Mouse (Mus musculus) neural tube, embryonic 14.5 days (tissue): ENCODE measurements around the gene Kctd20. TPM values are rescaled to one million over a fixed set of nuclear protein-coding genes. Genes with fewer than 3 reads are reported as not detected.
A peak's percentile ranks its signal among the peaks of the same experiment; 100 is the strongest.

Experiments used
- ATAC-seq: fragments of 200-750 bp; cut with Nextera tagmentation; 2 replicates; pipeline ENCODE4 v1.8.0; 2017; ENCODE audit warnings: low read depth, mild to moderate bottlenecking, moderate TSS enrichment, moderate library complexity
- H3K27ac ChIP-seq: fragments of 300-500 bp; sonication (generic); 2 replicates; pipeline ENCODE4 v1.5.1; 2014; ENCODE audit warnings: low read depth, mild to moderate bottlenecking, control low read depth, low read length, moderate library complexity, mixed read lengths
- H3K27me3 ChIP-seq: fragments of 300-500 bp; sonication (generic); 2 replicates; pipeline ENCODE4 v1.6.1; 2014; ENCODE audit warnings: low read length; ENCODE audit not compliant: control insufficient read depth, insufficient read depth
- H3K36me3 ChIP-seq: fragments of 300-500 bp; sonication (generic); 2 replicates; pipeline ENCODE4 v1.6.1; 2014; ENCODE audit warnings: low read length, mixed read lengths; ENCODE audit not compliant: control insufficient read depth, insufficient read depth
- H3K4me1 ChIP-seq: fragments of 300-500 bp; sonication (generic); 2 replicates; pipeline ENCODE4 v1.6.1; 2014; ENCODE audit warnings: low read length; ENCODE audit not compliant: control insufficient read depth, insufficient read depth
- H3K4me2 ChIP-seq: fragments of 300-500 bp; sonication (generic); 2 replicates; pipeline ENCODE4 v1.6.1; 2014; ENCODE audit warnings: mild to moderate bottlenecking, low read depth, low read length, control low read depth
- H3K4me3 ChIP-seq: fragments of 300-500 bp; sonication (generic); 2 replicates; pipeline ENCODE4 v1.5.1; 2014; ENCODE audit warnings: low read depth, low read length, control low read depth, mixed read lengths
- H3K9ac ChIP-seq: fragments of 300-500 bp; sonication (generic); replicated peaks from 2 replicates; pipeline ENCODE4 v1.6.1; 2014; ENCODE audit warnings: low read depth, mild to moderate bottlenecking, control low read depth, low read length, mixed read lengths
- H3K9me3 ChIP-seq: fragments of 300-500 bp; sonication (generic); 2 replicates; pipeline ENCODE4 v1.6.1; 2016; ENCODE audit warnings: low read length; ENCODE audit not compliant: control insufficient read depth
- WGBS: fragments of 180-500 bp; shearing (Covaris S2); extraction: QIAGEN DNeasy Blood & Tissue Kit; methylation state at CpG from one replicate; pipeline ENCODE4 v1.1.7; 2014; 5-methylcytosine and 5-hydroxymethylcytosine counted together
- polyA plus RNA-seq: library from polyadenylated mRNA; unstranded; fragments of >200 nt; fragmentation: Nextera tagmentation; extraction: Ambion mirVana; gene quantifications from 2 replicates; pipeline ENCODE4 v1.2.1, GENCODE M21; 2014

Gene Kctd20
- 66.6 and 89.3 TPM in 2 replicates for polyA plus RNA-seq

- H3K27ac ChIP-seq, result peak within 1 kb of the TSS; percentile 91
- H3K4me1 ChIP-seq, result peaks cover 22% of the 10 kb centered on the region
- H3K9ac ChIP-seq, result peak within 1 kb of the TSS; percentile 83
- under 1% methylated on average over 74 of the region's 80 CpGs for WGBS
- peak within 1 kb of the TSS; percentile 79 for H3K4me2 ChIP-seq
- H3K9me3 ChIP-seq, result no peaks in the 10 kb centered on the region
- no peaks in the 10 kb centered on the region for H3K36me3 ChIP-seq
- H3K27me3 ChIP-seq, result no peaks in the 10 kb centered on the region
- H3K4me3 ChIP-seq, result peak within 1 kb of the TSS; percentile 75
- peak; percentile 93 for ATAC-seq
These were observed at the start of gene Kctd20 for GRCm38 (mm10) chr17:28951831-28952799. Kctd20 (plus strand) TSS chr17:28951950.

DNA sequence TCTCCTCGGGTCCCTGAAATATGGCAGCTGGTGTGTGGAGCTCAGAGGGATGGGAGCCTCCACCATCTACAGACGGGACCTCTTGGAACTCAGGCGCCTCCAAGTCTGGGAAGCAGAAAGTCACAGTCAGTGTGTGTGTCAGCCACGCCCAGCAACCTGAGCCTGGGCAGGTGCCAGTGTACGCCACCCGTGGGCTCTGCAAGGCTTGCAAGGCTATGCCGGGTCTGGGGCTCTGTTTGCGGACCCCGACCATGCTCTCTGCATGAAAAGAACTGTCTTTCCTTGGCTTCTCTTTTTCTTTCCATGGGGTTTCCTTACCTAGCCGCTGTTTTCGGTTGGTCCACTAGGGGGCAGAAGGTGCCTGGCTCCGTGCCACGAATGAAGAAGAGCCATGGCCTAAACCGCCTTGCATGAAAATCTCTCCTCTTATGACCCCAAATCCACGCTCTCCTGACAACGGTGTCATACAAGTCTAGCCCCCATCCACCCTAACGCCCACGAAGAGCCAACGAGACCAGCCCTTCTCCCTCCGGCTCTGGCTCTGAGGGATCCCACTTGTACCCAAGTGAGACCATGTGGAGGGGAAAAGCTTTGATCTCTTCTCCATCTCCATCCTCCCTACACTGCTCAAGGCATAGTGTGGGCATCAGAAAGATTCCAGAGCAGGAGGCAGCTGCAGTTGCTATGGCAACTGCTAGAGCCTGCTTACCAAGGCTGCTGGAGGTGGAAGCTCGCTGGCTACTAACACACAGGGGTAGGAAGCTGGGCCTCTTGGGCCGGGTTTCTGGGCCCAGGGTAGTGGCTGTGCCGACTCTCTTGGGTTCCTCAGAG is 47.0 kb upstream of the Kctd20 start:
- Histone ChIP-seq H3K4me2 (no peak overlapping the region; the same call in 1 of the 2 replicates), H3K9me3 (no peaks in the 10 kb centered on the region), H3K9ac (no peak overlapping the region), H3K4me3 (no peak overlapping the region), H3K36me3 (no peaks in the 10 kb centered on the region), H3K4me1 (peaks cover 10% of the 10 kb centered on the region), H3K27me3 (no peaks in the 10 kb centered on the region), H3K27ac (peak overlapping the region; percentile 73)
- WGBS, result 34% methylated on average over 23 of the region's 23 CpGs
- ATAC-seq, result peak; percentile 82

- Histone ChIP-seq H3K27me3 (no peaks in the 10 kb centered on the region), H3K27ac (peak overlapping the region; percentile 73), H3K4me3 (no peak overlapping the region), H3K9ac (no peak overlapping the region), H3K9me3 (no peaks in the 10 kb centered on the region), H3K36me3 (no peaks in the 10 kb centered on the region), H3K4me1 (peaks cover 10% of the 10 kb centered on the region), H3K4me2 (no peak overlapping the region; the same call in 1 of the 2 replicates)
- 76% methylated on average over 13 of the region's 13 CpGs for WGBS
- no peak for ATAC-seq
These were observed 46.3 kb upstream of the Kctd20 start for GRCm38 (mm10) chr17:28905377-28905916.

DNA sequence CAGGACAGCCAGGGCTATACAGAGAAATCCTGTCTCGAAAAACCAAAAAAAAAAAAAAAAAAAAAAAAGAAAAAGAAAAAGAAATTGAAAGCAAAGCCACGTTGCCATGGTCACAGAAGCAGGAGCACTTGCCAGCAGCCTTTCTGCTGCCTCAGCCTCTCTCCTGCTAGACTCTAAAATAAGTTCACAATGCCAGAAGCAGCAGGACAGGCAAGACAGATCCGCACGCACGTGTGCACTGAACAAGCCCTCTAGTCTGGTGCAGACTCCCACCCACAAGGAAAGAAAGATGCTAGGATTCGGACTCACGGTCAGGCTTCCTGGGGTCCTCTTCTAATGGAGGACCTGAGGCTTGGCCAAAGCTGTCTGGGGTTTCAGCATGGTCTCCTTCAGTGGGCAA is 43.8 kb upstream of the Kctd20 start:
- no peak overlapping the region for H3K4me2 ChIP-seq
- no peaks in the 10 kb centered on the region for H3K36me3 ChIP-seq
- H3K4me3 ChIP-seq, result no peak overlapping the region
- 77% methylated on average over 7 of the region's 7 CpGs for WGBS
- H3K9ac ChIP-seq, result no peak overlapping the region
- no peaks in the 10 kb centered on the region for H3K27me3 ChIP-seq
- ATAC-seq, result no peak
- no peaks in the 10 kb centered on the region for H3K9me3 ChIP-seq
- H3K4me1 ChIP-seq, result peaks cover 10% of the 10 kb centered on the region
- H3K27ac ChIP-seq, result no peak overlapping the region

- Histone ChIP-seq H3K9ac (peak overlapping the region; percentile 18; the same call in 1 of the 2 replicates), H3K36me3 (no peaks in the 10 kb centered on the region), H3K4me2 (peak overlapping the region; percentile 28; the same call in 1 of the 2 replicates), H3K27ac (no peak overlapping the region), H3K4me1 (peaks cover 10% of the 10 kb centered on the region), H3K9me3 (no peaks in the 10 kb centered on the region), H3K27me3 (no peaks in the 10 kb centered on the region), H3K4me3 (peak overlapping the region; percentile 9; the same call in 1 of the 2 replicates)
- no peak for ATAC-seq
- 7% methylated on average over 29 of the region's 29 CpGs for WGBS
These were observed 42.4 kb upstream of the Kctd20 start for GRCm38 (mm10) chr17:28909252-28909941.

GRCm38 (mm10) chr17:28910139-28910538 is 41.6 kb upstream of the Kctd20 start:
- H3K4me3 ChIP-seq, result no peak overlapping the region
- no peaks in the 10 kb centered on the region for H3K9me3 ChIP-seq
- H3K4me1 ChIP-seq, result peaks cover 3% of the 10 kb centered on the region
- whole genome bisulfite sequencing, result 29% methylated on average over 7 of the region's 7 CpGs
- no peak overlapping the region for H3K27ac ChIP-seq
- H3K9ac ChIP-seq, result no peak overlapping the region
- no peak for ATAC-seq
- no peak overlapping the region for H3K4me2 ChIP-seq
- no peaks in the 10 kb centered on the region for H3K36me3 ChIP-seq
- no peaks in the 10 kb centered on the region for H3K27me3 ChIP-seq

DNA sequence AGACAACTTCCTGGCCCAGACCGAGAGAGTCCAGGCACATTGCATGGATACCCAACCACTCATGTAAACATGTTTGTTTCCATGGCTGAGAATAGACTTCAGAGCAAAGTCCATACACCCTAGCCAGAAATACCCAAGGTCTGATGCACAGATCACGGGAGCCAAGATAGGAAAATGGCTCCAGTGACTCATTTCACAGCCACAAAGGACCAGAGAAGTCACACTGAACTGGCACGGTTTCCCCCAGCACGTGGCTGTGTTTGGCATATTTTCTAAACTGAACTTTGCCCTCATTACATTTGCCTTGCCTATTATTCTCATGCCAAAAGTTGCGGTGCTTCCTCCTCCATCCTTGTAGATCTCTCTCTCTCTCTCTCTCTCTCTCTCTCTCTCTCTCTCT is 38.5 kb upstream of the Kctd20 start:
- Histone ChIP-seq H3K9ac (no peak overlapping the region), H3K36me3 (no peaks in the 10 kb centered on the region), H3K27me3 (no peaks in the 10 kb centered on the region), H3K4me3 (no peak overlapping the region), H3K4me1 (no peaks in the 10 kb centered on the region), H3K27ac (no peak overlapping the region), H3K4me2 (no peak overlapping the region), H3K9me3 (no peaks in the 10 kb centered on the region)
- WGBS, result 78% methylated on average over 5 of the region's 5 CpGs
- ATAC-seq, result no peak

GRCm38 (mm10) chr17:28913940-28914339 is 37.8 kb upstream of the Kctd20 start:
- Histone ChIP-seq H3K4me2 (no peak overlapping the region), H3K4me1 (no peaks in the 10 kb centered on the region), H3K27ac (no peak overlapping the region), H3K36me3 (no peaks in the 10 kb centered on the region), H3K9ac (no peak overlapping the region), H3K9me3 (no peaks in the 10 kb centered on the region), H3K4me3 (no peak overlapping the region), H3K27me3 (no peaks in the 10 kb centered on the region)
- no peak for ATAC-seq
- WGBS, result 82% methylated on average over 6 of the region's 6 CpGs
